Mouse (Mus musculus): ENCODE data around the gene Dapk2. TPM values are rescaled to one million over a fixed set of nuclear protein-coding genes. Genes with fewer than 3 reads are reported as not detected.

Dapk2 gene
- polyA plus RNA-seq, 1 experiment from 2014 or later = 12.3 TPM

DNA sequence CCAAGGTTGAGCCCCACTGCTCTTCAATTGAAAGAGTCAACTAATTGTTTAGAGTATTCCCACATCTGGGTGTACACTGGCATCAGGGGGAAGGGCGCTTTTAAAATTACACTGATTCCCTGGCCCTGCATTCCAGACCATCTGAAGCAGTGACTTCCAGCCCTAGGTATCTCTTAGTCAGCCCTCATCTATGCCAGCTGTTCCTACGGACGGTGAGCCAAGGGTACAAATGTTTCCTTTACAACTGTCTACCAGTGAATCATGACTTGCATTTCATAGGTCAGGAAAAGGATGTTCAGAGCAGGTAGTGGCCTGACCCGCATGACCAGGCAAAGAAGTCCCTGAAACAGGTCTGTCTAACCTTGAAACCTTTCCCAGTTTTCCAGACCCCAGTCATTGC is 59.9 kb downstream of the Dapk2 start:
- Histone ChIP-seq H3K4me3 (no peak overlapping the region), H3K9ac (no peak overlapping the region), H3K27ac (no peak overlapping the region), H3K27me3 (replicated peaks) (peaks cover 19% of the 10 kb centered on the region), H3K4me1 (peaks cover 34% of the 10 kb centered on the region), H3K36me3 (no peaks in the 10 kb centered on the region), H3K4me2 (no peak overlapping the region), H3K9me3 (replicated peaks) (no peaks in the 10 kb centered on the region)
- no peak for ATAC-seq
- WGBS (ENCODE audit: insufficient replicate concordance) = 61% methylated on average over 4 of the region's 4 CpGs

GRCm38 (mm10) chr9:66218917-66219725 is 61.1 kb downstream of the Dapk2 start:
- H3K9ac ChIP-seq = no peak overlapping the region
- H3K9me3 ChIP-seq (replicated peaks) = no peaks in the 10 kb centered on the region
- H3K4me2 ChIP-seq = no peak overlapping the region
- ATAC-seq = no peak
- no peak overlapping the region for H3K27ac ChIP-seq
- H3K4me1 ChIP-seq = peaks cover 23% of the 10 kb centered on the region
- H3K4me3 ChIP-seq = no peak overlapping the region
- WGBS (ENCODE audit: insufficient replicate concordance) = 80% methylated on average over 10 of the region's 10 CpGs
- no peaks in the 10 kb centered on the region for H3K36me3 ChIP-seq
- peaks cover 23% of the 10 kb centered on the region for H3K27me3 ChIP-seq (replicated peaks)

DNA sequence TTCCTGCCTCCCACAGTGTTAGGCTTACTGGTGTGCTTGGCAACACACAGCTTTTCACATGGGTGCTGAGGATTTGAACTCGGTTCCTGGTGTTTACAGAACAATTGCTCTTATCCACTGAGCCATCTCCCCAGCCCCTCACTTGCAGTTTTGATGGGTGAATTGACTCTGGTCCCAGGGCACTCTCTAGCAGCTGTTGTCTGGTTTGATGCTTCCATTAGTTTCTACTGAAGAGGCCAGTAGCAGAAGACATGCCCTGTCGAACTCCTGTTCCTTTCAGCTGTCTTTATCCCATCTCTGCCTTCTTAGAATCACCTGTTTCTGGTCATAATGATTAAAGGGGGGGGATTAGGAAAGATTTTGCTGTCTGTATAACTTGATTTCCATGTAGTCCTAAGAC is 65.8 kb downstream of the Dapk2 start:
- no peak overlapping the region for H3K27ac ChIP-seq
- no peak for ATAC-seq

GRCm38 (mm10) chr9:66225737-66226485 is 67.9 kb downstream of the Dapk2 start:
- 63% methylated on average over 5 of the region's 5 CpGs for WGBS (ENCODE audit: insufficient replicate concordance)
- H3K9me3 ChIP-seq (replicated peaks) = no peaks in the 10 kb centered on the region
- H3K27ac ChIP-seq = no peak overlapping the region
- peak; percentile 79 for ATAC-seq
- H3K4me1 ChIP-seq = peaks cover 16% of the 10 kb centered on the region
- no peak overlapping the region for H3K4me3 ChIP-seq
- no peaks in the 10 kb centered on the region for H3K36me3 ChIP-seq
- no peak overlapping the region for H3K9ac ChIP-seq
- H3K27me3 ChIP-seq (replicated peaks) = 0 out of 2 replicates have a peak, but pooled peaks cover 7% of the 10 kb centered on the region
- H3K4me2 ChIP-seq = no peak overlapping the region

More for the DNA sequence above, 65.8 kb downstream of the Dapk2 start:
- H3K4me2 ChIP-seq = no peak overlapping the region
- H3K36me3 ChIP-seq = no peaks in the 10 kb centered on the region
- WGBS (ENCODE audit: insufficient replicate concordance) = 63% methylated on average over 2 of the region's 2 CpGs
- no peak overlapping the region for H3K4me3 ChIP-seq
- peaks cover 16% of the 10 kb centered on the region for H3K4me1 ChIP-seq
- no peak overlapping the region for H3K9ac ChIP-seq
- H3K27me3 ChIP-seq (replicated peaks) = peaks cover 15% of the 10 kb centered on the region; the same call in 1 of the 2 replicates
- no peaks in the 10 kb centered on the region for H3K9me3 ChIP-seq (replicated peaks)

- Histone ChIP-seq H3K9me3 (replicated peaks) (no peaks in the 10 kb centered on the region), H3K9ac (no peak overlapping the region), H3K36me3 (no peaks in the 10 kb centered on the region), H3K4me3 (no peak overlapping the region), H3K4me2 (no peak overlapping the region), H3K27ac (no peak overlapping the region), H3K27me3 (replicated peaks) (0 out of 2 replicates have a peak, but pooled peaks cover 2% of the 10 kb centered on the region), H3K4me1 (peaks cover 16% of the 10 kb centered on the region)
- 57% methylated on average over 2 of the region's 2 CpGs for WGBS (ENCODE audit: insufficient replicate concordance)
- no peak for ATAC-seq
Observed at GRCm38 (mm10) chr9:66228456-66229151, 70.6 kb downstream of the Dapk2 start.

DNA sequence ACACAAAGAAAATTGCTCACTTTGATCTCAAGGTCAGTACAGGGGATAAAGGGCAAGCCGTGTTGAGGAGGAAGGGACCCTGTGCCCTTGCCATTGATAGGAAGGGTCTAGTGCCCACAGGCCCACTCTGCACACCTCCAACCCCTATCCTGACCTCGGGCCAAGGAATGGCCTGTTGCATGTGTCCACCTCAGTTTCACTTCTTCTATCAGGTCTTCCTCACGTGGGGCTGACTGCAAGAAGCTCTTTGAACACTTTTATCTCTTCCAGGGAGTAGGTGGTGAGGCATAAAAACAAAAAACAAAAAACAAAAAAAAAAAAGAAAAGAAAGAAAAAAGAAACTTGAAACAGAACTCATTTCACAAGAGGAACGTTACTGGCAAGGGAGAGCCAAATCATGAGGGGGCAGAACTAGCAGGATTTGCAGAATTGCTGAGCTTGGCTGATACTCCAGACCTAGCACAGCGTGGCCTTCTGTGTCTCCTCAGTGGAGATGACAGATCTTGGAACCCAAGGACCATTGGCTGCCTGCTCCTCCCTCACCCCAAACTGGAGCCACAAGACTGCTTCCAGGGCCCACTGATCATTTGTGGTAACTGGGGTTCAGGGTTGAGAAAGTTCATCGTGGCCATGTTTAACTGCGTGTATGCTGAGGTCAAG is 73.9 kb downstream of the Dapk2 start:
- Histone ChIP-seq H3K4me3 (no peak overlapping the region), H3K4me2 (no peak overlapping the region), H3K9ac (no peak overlapping the region), H3K27ac (no peak overlapping the region), H3K36me3 (no peaks in the 10 kb centered on the region), H3K4me1 (peaks cover 6% of the 10 kb centered on the region; the same call in 1 of the 2 replicates), H3K27me3 (replicated peaks) (no peaks in the 10 kb centered on the region), H3K9me3 (replicated peaks) (no peaks in the 10 kb centered on the region)
- 62% methylated on average over 7 of the region's 7 CpGs for WGBS (ENCODE audit: insufficient replicate concordance)
- ATAC-seq = no peak

- Histone ChIP-seq H3K27ac (no peak overlapping the region), H3K9ac (no peak overlapping the region), H3K9me3 (replicated peaks) (no peaks in the 10 kb centered on the region), H3K4me3 (no peak overlapping the region), H3K4me1 (peaks cover 29% of the 10 kb centered on the region), H3K27me3 (replicated peaks) (no peaks in the 10 kb centered on the region), H3K4me2 (no peak overlapping the region), H3K36me3 (no peaks in the 10 kb centered on the region)
- 80% methylated on average over 2 of the region's 2 CpGs for WGBS (ENCODE audit: insufficient replicate concordance)
- no peak for ATAC-seq
Observed at GRCm38 (mm10) chr9:66236615-66237014, 78.6 kb downstream of the Dapk2 start.

DNA sequence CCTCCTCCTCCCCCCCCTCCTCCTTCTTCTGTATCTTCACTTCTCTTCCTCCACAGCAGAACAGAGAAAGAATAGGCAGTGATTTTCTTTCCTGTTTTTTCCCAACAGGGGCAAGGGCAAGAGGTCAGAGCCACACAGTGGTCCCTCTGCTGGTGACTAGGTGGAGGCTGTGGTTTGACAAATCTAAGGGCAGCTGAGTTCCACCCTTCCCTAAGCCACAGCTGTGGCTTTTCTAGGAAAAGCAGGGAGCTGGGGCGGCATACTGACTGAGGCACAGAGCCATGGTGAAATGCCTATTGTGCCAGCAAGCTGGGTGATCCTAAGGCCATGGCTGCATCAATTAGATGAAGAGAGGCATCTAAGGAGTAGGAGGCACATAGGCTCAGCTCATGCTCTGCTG is 79.7 kb downstream of the Dapk2 start:
- Histone ChIP-seq H3K9me3 (replicated peaks) (no peaks in the 10 kb centered on the region), H3K36me3 (no peaks in the 10 kb centered on the region), H3K4me3 (no peak overlapping the region), H3K9ac (no peak overlapping the region), H3K4me2 (no peak overlapping the region), H3K4me1 (peaks cover 29% of the 10 kb centered on the region), H3K27ac (no peak overlapping the region), H3K27me3 (replicated peaks) (no peaks in the 10 kb centered on the region)
- ATAC-seq = no peak
- 34% methylated on average over 1 of the region's 1 CpGs for WGBS (ENCODE audit: insufficient replicate concordance)

DNA sequence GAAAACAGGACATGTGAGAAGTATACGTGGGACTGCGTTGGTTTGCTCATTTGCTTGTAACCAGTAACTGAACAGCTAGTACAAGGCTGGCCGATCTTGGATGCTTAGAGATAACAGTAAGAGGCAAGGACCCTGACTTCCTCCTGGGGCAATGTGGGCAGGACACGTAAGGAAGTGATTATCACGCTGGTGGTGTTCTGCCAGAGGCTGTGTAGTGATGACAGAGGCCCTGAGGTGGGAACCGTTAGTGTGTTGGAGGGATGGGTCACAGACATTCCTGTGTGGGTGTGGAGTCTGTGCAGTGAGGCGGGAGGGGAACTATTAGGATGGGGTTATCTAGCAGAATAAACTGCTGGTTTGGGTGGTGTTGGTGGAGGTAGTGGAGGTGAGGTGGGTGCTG is 81.2 kb downstream of the Dapk2 start:
- Histone ChIP-seq H3K9ac (no peak overlapping the region), H3K4me3 (no peak overlapping the region), H3K27ac (no peak overlapping the region), H3K27me3 (replicated peaks) (no peaks in the 10 kb centered on the region), H3K9me3 (replicated peaks) (no peaks in the 10 kb centered on the region), H3K4me2 (no peak overlapping the region), H3K36me3 (no peaks in the 10 kb centered on the region), H3K4me1 (peaks cover 29% of the 10 kb centered on the region)
- 10% methylated on average over 7 of the region's 7 CpGs for WGBS (ENCODE audit: insufficient replicate concordance)
- peak; percentile 70; the same call in 1 of the 2 replicates for ATAC-seq

DNA sequence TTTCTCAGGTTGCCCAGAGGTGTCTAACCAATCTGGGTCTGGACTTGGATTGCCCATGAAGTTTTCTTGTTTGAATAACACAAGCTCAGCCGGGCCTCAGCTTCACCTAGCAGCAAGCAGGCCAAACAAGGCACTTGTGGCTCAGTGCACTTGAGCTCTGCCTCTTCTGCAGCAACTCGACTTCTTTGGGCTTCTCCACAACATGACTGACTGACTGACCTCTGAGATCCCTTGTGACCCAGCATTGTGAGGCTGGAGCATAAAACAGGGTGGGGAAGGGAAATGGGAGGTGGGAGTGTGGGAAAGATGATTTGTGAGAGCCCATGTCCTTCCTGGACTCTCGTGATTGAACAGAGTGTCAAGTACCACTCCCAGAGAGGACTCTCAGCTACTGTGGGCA is 81.7 kb downstream of the Dapk2 start:
- Histone ChIP-seq H3K9me3 (replicated peaks) (no peaks in the 10 kb centered on the region), H3K36me3 (no peaks in the 10 kb centered on the region), H3K4me2 (no peak overlapping the region), H3K4me3 (no peak overlapping the region), H3K9ac (no peak overlapping the region), H3K4me1 (peaks cover 29% of the 10 kb centered on the region), H3K27me3 (replicated peaks) (no peaks in the 10 kb centered on the region), H3K27ac (peak overlapping the region; percentile 6; the same call in 1 of the 2 replicates)
- ATAC-seq = no peak
- 41% methylated on average over 3 of the region's 3 CpGs for WGBS (ENCODE audit: insufficient replicate concordance)

DNA sequence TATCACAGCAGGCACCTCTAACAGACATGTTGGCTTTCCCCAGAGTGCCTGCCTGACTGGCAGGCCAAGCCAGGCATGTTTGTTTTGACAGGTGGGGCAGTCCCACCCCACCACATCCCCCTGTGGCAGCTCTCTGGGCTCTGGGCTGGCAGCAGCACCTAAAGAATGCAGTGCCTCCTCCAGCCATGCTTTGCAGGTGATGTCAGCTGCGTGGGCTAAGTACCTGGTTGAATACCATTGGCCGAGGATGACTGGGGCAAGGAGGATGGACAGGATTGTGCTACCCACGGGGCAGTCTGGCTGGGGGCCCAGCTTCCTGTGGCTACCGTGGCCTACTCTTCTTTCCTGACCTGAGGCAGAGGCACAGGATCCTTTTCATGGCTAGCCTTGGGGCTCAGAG is 82.5 kb downstream of the Dapk2 start:
- Histone ChIP-seq H3K27ac (no peak overlapping the region), H3K4me1 (peaks cover 29% of the 10 kb centered on the region), H3K36me3 (no peaks in the 10 kb centered on the region), H3K4me3 (no peak overlapping the region), H3K9me3 (replicated peaks) (no peaks in the 10 kb centered on the region), H3K4me2 (no peak overlapping the region), H3K9ac (no peak overlapping the region), H3K27me3 (replicated peaks) (no peaks in the 10 kb centered on the region)
- 24% methylated on average over 4 of the region's 4 CpGs for WGBS (ENCODE audit: insufficient replicate concordance)
- ATAC-seq = no peak
